Mouse (Mus musculus) midbrain, embryonic 11.5 days (tissue): ENCODE measurements at regions not wholly inside any gene's neighbourhood (a gene's known extent, or its start where the extent isn't known, plus 50 kb on each side); places are given as distances from the start of the nearest gene placed in this dataset.
A peak's percentile ranks its signal among the peaks of the same experiment; 100 is the strongest.

ENCODE experiments used
- ATAC-seq: fragments of 200-750 bp; cut with Nextera tagmentation; 2 replicates; pipeline ENCODE4 v1.8.0; 2017; ENCODE audit warnings: moderate TSS enrichment, moderate library complexity; ENCODE audit not compliant: low FRiP score
- DNase-seq: peaks from one replicate; pipeline ENCODE4 v3.0.0; 2015; ENCODE audit warnings: low spot score; ENCODE audit errors: missing footprints
- H3K27ac ChIP-seq: fragments of 300-500 bp; sonication (generic); 2 replicates; pipeline ENCODE4 v1.5.1; 2014; ENCODE audit warnings: low read depth, low read length
- H3K27me3 ChIP-seq: fragments of 300-500 bp; sonication (generic); 2 replicates; pipeline ENCODE4 v1.6.1; 2014; ENCODE audit warnings: mild to moderate bottlenecking, low read length, moderate library complexity, mixed read lengths; ENCODE audit not compliant: control insufficient read depth, insufficient read depth
- H3K36me3 ChIP-seq: fragments of 300-500 bp; sonication (generic); 2 replicates; pipeline ENCODE4 v1.6.1; 2014; ENCODE audit warnings: mild to moderate bottlenecking, low read length, moderate library complexity, mixed read lengths; ENCODE audit not compliant: control insufficient read depth, insufficient read depth
- H3K4me1 ChIP-seq: fragments of 300-500 bp; sonication (generic); 2 replicates; pipeline ENCODE4 v1.6.1; 2014; ENCODE audit warnings: low read length; ENCODE audit not compliant: control insufficient read depth, insufficient read depth
- H3K4me2 ChIP-seq: fragments of 300-500 bp; sonication (generic); 2 replicates; pipeline ENCODE4 v1.6.1; 2014; ENCODE audit warnings: mild to moderate bottlenecking, moderate library complexity
- H3K4me3 ChIP-seq: fragments of 300-500 bp; sonication (generic); 2 replicates; pipeline ENCODE4 v1.5.1; 2014; ENCODE audit warnings: low read depth, low read length
- H3K9ac ChIP-seq: fragments of 300-500 bp; sonication (generic); 2 replicates; pipeline ENCODE4 v1.6.1; 2014; ENCODE audit warnings: low read length
- H3K9me3 ChIP-seq: fragments of 300-500 bp; sonication (generic); 2 replicates; pipeline ENCODE4 v1.6.1; 2016; ENCODE audit warnings: low read length; ENCODE audit not compliant: control insufficient read depth
- WGBS: fragments of 180-500 bp; shearing (Covaris S2); extraction: QIAGEN DNeasy Blood & Tissue Kit; methylation state at CpG from one replicate; pipeline ENCODE4 v1.1.7; 2014; 5-methylcytosine and 5-hydroxymethylcytosine counted together

DNA sequence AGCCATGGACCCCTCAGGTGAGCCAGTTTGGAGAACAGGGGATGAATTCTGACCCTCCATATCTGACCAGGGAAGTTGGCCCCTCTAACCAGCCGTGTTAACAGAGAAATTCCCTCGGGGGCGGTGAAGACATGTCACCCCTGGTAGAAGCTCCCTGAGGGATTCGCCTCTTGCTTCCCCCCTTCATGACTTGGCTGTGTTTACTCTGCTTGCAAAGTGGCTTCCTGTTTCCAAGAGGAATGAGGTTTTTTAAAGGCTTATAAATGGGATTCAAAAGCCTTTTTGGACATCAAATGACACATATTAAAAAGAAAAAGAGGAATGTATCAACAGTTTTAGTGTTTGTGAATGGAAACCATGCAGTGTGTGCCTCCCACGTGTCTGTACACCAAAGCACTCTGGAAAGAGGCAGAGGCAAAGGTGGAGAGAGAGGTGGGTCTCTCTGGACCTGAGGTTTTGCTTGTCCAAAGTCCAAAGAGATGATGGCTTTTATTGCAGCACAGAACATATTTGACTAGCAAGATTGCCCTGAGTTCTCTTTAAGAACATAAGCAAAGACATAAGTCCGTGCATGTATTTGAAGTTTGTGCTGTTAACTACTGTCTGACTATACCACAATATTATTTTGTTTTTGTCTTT is 308.9 kb upstream of the Tbx3 start:
- DNase-seq = no peak
- no peak for ATAC-seq
- no peaks in the 10 kb centered on the region for H3K4me1 ChIP-seq
- 81% methylated on average over 6 of the region's 6 CpGs for WGBS
- no peak overlapping the region for H3K9ac ChIP-seq
- no peaks in the 10 kb centered on the region for H3K9me3 ChIP-seq
- no peak overlapping the region for H3K4me2 ChIP-seq
- H3K27me3 ChIP-seq = no peaks in the 10 kb centered on the region
- H3K27ac ChIP-seq = no peak overlapping the region
- H3K36me3 ChIP-seq = no peaks in the 10 kb centered on the region
- H3K4me3 ChIP-seq = no peak overlapping the region

DNA sequence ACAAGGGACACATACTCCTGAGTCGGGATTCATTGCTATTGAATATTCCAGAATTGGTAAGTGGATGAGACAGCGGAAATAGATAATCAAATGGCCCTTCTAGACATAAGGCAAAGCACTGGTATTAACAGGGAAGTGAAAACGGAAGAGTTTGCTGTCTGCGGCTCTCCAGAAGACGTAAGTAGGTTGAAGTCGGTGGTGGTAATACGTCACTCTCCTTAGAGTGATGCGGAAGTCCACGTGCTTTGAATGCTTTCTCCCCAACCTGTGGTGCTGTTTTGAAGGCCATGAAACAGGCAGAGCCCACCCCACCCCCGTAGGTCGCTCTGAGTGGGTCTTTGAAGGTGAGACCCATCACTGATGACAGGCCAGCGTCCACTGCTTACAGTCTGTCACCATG is 308.0 kb upstream of the Tbx3 start:
- Histone ChIP-seq H3K36me3 (no peaks in the 10 kb centered on the region), H3K27ac (no peak overlapping the region), H3K4me2 (no peak overlapping the region), H3K27me3 (no peaks in the 10 kb centered on the region), H3K9me3 (no peaks in the 10 kb centered on the region), H3K4me1 (no peaks in the 10 kb centered on the region), H3K4me3 (no peak overlapping the region), H3K9ac (no peak overlapping the region)
- DNase-seq (no peak), ATAC-seq (no peak)
- 79% methylated on average over 12 of the region's 12 CpGs for WGBS

DNA sequence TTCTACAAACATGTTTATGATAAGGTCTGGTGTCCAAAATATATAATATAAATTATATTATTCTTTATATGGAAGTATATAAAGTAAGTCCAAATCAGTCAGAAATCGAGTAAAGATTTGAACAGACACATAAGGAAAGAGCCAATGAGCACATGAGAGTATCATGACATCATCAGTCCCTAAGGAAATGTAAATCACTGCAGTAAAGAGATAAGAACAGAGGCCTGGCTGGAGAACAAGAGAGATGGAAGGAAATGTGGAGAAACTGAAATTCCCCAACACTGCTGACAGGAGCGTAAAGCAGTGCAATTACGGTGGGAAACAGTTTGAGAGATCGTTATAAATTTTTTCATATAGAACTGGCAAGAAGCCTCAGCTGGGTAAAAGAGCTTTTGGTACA is 306.2 kb upstream of the Tbx3 start:
- Histone ChIP-seq H3K4me1 (no peaks in the 10 kb centered on the region), H3K27ac (no peak overlapping the region), H3K9me3 (no peaks in the 10 kb centered on the region), H3K9ac (no peak overlapping the region), H3K36me3 (no peaks in the 10 kb centered on the region), H3K4me2 (no peak overlapping the region), H3K27me3 (peaks cover 3% of the 10 kb centered on the region; the same call in 1 of the 2 replicates), H3K4me3 (no peak overlapping the region)
- 86% methylated on average over 4 of the region's 4 CpGs for WGBS
- ATAC-seq (no peak), DNase-seq (no peak)

DNA sequence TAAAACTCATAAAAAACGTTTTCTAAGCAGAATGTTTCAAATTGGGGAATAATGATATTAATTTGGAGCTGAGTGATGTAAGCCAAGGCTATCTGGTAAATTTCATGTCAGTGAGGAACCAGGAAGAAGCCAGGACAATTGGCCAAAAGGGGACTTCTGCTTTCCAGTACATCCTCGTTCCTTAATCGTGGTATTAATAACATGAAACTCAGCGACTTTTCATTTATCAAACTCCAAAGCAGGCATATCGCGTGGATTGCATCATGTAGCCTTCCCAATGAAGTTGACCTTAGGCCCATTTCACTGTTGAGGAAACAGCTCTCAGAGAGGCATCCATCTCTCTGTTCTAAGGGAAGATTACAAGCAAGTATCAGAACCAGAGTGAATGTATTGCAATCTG is 305.3 kb upstream of the Tbx3 start:
- Histone ChIP-seq H3K4me3 (no peak overlapping the region), H3K9me3 (no peaks in the 10 kb centered on the region), H3K27ac (no peak overlapping the region), H3K4me2 (no peak overlapping the region), H3K4me1 (no peaks in the 10 kb centered on the region), H3K27me3 (peaks cover 3% of the 10 kb centered on the region; the same call in 1 of the 2 replicates), H3K9ac (no peak overlapping the region), H3K36me3 (no peaks in the 10 kb centered on the region)
- 85% methylated on average over 6 of the region's 6 CpGs for WGBS
- no peak for DNase-seq
- ATAC-seq = no peak

DNA sequence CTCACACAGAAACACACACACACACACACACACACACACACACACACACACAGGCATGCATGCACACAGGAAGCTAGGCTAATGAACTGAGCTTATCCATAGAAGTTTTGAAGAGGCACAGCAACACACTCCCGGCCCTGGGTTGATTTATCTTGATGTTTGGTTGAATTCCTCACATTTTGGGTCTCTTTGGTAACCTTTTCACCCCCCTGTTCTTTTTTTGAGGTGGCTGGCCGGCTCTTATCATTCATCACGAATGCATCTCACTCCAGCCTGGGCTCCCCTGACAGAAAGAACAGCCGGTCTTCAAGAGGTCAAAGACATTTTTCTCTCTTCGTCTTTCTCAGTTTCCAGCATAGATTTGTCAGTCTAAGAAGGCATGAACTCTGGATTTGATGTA is 304.2 kb upstream of the Tbx3 start:
- no peak overlapping the region for H3K4me2 ChIP-seq
- no peak overlapping the region for H3K4me3 ChIP-seq
- H3K27me3 ChIP-seq = peaks cover 8% of the 10 kb centered on the region
- ATAC-seq = no peak
- DNase-seq = no peak
- H3K9me3 ChIP-seq = no peaks in the 10 kb centered on the region
- WGBS = 64% methylated on average over 5 of the region's 5 CpGs
- no peak overlapping the region for H3K9ac ChIP-seq
- H3K27ac ChIP-seq = no peak overlapping the region
- no peaks in the 10 kb centered on the region for H3K36me3 ChIP-seq
- peaks cover 8% of the 10 kb centered on the region for H3K4me1 ChIP-seq

DNA sequence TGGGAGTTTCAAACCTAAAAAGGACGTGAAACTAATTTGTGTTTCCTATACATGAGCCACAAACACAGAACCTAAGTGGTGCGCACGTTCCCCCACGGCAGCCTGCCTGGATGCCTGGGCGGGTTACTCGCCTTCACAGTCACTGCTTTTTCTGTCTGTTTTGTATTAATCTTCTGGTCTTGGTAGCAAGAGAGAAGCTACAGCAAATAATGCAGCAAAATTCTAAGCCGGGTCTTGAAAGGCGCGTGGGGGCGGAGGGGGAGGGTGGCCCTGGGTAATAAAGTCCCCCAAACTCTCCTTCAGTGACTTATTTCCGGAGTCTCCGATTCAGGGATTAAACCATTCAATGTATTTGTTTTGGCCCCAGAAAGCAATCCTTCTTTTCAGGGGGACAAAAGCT is 300.0 kb upstream of the Tbx3 start:
- ATAC-seq (no peak), DNase-seq (peak; percentile 93)
- Histone ChIP-seq H3K4me2 (peak overlapping the region; percentile 26), H3K9me3 (no peaks in the 10 kb centered on the region), H3K4me3 (no peak overlapping the region; the same call in 1 of the 2 replicates), H3K27me3 (peaks cover 16% of the 10 kb centered on the region), H3K27ac (no peak overlapping the region), H3K9ac (no peak overlapping the region), H3K36me3 (no peaks in the 10 kb centered on the region), H3K4me1 (peaks cover 8% of the 10 kb centered on the region)
- WGBS = 28% methylated on average over 12 of the region's 12 CpGs

DNA sequence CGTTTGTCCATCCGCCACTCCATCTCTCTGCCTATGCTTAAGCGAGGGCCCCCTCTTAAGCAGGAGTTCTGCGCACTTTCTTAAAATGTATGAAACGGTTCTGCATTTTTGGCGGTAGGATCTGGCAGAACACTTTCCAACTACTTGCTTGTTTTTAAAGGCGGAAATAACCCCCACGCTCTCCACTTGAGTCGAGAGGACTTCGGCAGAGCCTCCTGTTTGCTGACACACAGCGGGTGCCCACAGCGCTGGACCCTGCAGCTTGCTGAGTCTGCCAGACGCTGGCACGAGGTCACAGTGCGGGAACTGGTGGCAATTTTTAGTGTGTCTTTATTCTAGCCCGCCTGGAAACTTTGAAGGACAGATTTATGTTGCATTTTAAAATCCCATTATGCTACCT is 299.5 kb upstream of the Tbx3 start:
- DNase-seq = no peak
- no peak overlapping the region for H3K9ac ChIP-seq

DNA sequence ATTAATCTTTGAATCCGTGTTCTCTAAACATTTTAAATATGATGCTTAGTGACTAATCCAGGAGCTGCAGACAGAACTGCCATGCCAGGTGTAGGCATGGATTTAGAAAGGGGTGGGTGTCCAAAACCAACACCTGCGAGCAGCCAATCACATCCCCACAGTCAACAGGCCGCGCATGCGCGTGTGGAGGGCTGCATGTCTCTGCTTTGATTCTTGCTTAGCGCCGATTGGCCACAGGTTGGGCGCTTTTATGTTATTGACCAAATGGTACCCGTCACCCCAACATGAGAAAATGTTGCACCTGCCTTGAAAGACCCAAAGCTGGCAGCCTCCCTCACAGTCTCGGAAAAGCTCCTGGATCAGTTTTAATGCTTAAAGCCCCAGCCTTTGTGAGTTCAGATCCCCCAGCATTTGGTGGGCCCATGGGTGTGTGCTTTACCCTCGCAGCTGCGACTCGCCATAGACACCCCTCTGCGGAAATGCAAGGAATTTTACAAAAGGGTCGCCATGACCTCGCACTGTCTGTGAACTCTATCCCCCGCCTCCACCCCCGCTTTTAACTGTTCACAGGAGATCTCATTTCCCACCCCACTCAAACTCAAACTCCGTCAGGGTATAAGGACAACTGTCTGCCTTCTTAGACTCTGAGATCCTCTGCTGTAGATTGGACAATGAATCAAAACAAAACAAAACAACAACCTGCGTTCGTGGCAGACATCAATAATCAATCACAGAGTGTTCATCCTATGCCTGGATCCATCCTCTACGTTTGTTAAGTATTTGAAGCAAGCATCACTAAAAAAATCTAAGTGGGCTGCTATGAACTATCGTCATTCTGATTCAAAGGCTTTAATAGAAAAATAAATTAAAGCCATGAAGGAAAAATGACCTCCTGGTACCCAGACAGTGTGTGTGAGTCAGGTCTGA is 296.4 kb upstream of the Tbx3 start:
- peaks cover 17% of the 10 kb centered on the region for H3K27me3 ChIP-seq
- H3K36me3 ChIP-seq = no peaks in the 10 kb centered on the region
- no peak overlapping the region for H3K9ac ChIP-seq
- no peaks in the 10 kb centered on the region for H3K9me3 ChIP-seq
- 85% methylated on average over 24 of the region's 24 CpGs for WGBS
- H3K4me3 ChIP-seq = no peak overlapping the region
- no peak overlapping the region for H3K27ac ChIP-seq
- no peak for DNase-seq
- no peak overlapping the region for H3K4me2 ChIP-seq
- peaks cover 8% of the 10 kb centered on the region for H3K4me1 ChIP-seq
- no peak for ATAC-seq

More for the DNA sequence above, 299.5 kb upstream of the Tbx3 start:
- Histone ChIP-seq H3K27me3 (peaks cover 16% of the 10 kb centered on the region), H3K4me3 (no peak overlapping the region; the same call in 1 of the 2 replicates), H3K9me3 (no peaks in the 10 kb centered on the region), H3K4me1 (peaks cover 8% of the 10 kb centered on the region), H3K36me3 (no peaks in the 10 kb centered on the region), H3K4me2 (peak overlapping the region; percentile 26), H3K27ac (no peak overlapping the region)
- ATAC-seq = no peak
- WGBS = 16% methylated on average over 16 of the region's 16 CpGs

DNA sequence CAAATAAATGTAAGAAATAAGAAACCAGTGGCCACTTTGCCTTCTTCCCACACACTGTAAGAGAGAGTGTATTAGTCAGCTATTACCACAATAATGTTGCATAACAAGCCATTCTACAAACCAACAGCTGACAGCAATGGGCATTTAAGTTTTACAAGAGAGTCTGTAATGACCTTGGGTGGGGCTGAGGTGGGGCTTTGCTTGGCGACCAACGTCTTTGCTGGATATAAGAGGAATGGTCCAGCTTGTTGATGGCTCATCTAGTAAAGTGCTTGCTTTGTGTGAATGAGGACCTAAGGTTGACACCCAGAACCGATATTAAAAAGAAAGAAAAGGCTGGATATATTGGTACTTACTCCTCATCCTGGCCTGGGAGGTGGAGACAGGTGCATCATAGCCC is 295.6 kb upstream of the Tbx3 start:
- no peak overlapping the region for H3K4me2 ChIP-seq
- peaks cover 8% of the 10 kb centered on the region for H3K4me1 ChIP-seq
- ATAC-seq (no peak), DNase-seq (no peak)
- peaks cover 16% of the 10 kb centered on the region for H3K27me3 ChIP-seq
- WGBS = 85% methylated on average over 3 of the region's 3 CpGs
- H3K36me3 ChIP-seq = no peaks in the 10 kb centered on the region
- no peak overlapping the region for H3K4me3 ChIP-seq
- no peak overlapping the region for H3K9ac ChIP-seq
- H3K9me3 ChIP-seq = no peaks in the 10 kb centered on the region
- no peak overlapping the region for H3K27ac ChIP-seq
